Mouse (Mus musculus) brain, embryonic 14.5 days (tissue): ENCODE measurements around the gene Gm17018. TPM values are rescaled to one million over a fixed set of nuclear protein-coding genes. Genes with fewer than 3 reads are reported as not detected.

ENCODE experiments used
- DNase-seq: peaks from one replicate; pipeline ENCODE4 v3.0.0-alpha.2; 2011; ENCODE audit warnings: low read depth
- CTCF ChIP-seq: fragments of 200-500 bp; IDR thresholded peaks from 2 replicates; pipeline ENCODE4 v1.5.1; 2012; ENCODE audit warnings: inconsistent platforms, mild to moderate bottlenecking, moderate library complexity, borderline replicate concordance; ENCODE audit not compliant: insufficient read depth, insufficient read length; ENCODE audit errors: extremely low read depth
- POLR2A ChIP-seq: fragments of 200-500 bp; IDR thresholded peaks from 2 replicates; pipeline ENCODE4 v1.6.1; 2012; ENCODE audit warnings: mild to moderate bottlenecking, inconsistent platforms, borderline replicate concordance; ENCODE audit not compliant: poor library complexity, insufficient read depth, insufficient read length, severe bottlenecking; ENCODE audit errors: extremely low read depth
- polyA plus RNA-seq: library from polyadenylated mRNA; depleted of rRNA; stranded (reverse); fragments of >200 nt; gene quantifications from 2 replicates; pipeline ENCODE4 v1.2.3, GENCODE M21; 2012; rRNA removed

The Gm17018 gene
- polyA plus RNA-seq, 1 experiment = 24.1 TPM

- TF ChIP-seq CTCF (no peak), POLR2A (no peak)
- DNase-seq = no peak
Measured at GRCm38 (mm10) chr19:45619744-45620501, 59.5 kb downstream of the Gm17018 start.

DNA sequence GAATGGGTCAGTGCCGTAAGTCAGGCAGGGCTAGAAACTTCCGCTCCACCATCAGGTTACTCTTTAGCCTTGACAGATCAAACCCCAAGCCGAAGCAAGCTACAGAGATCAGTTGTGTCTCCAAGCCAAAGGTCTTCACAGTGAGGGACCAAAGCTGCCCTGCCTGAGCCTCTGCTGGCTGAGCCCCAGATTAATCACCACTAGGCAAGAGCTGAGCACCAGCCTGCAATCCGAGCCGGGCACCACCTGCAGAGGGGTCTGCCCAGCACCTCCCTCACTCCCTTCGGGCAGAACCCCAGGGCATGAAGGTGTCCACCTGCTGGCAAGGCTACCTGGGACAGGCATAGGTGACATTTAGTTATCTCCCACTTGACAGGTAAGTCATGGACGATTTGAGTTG is 60.6 kb downstream of the Gm17018 start:
- DNase-seq = no peak
- TF ChIP-seq POLR2A (no peak), CTCF (no peak)

DNA sequence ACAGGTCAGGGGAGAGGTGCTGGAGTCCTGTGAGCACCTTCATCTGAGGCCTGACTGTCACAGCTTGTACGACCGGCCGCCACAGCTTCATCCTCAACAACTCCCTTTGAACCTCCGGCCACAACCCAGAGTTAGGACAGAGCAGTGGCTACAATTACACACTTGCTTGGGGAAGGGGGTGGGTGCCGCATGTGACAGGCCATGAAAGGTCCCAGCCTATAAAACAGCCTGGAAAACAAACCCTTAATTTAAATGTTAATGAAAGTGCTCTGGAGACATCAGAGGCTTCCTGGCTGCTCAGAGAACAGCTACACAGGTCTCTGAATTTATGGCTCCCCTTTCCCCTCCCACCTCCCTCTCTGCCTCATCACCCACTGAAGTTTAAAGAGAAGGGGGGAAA is 61.7 kb downstream of the Gm17018 start:
- DNase-seq = no peak
- TF ChIP-seq POLR2A (no peak), CTCF (no peak)

- no peak for TF ChIP-seq POLR2A
- TF ChIP-seq CTCF = no peak
- DNase-seq = no peak
Measured at GRCm38 (mm10) chr19:45623710-45624109, 63.3 kb downstream of the Gm17018 start.

- TF ChIP-seq POLR2A (no peak), CTCF (no peak)
- DNase-seq = no peak
Measured at GRCm38 (mm10) chr19:45627036-45627435, 66.6 kb downstream of the Gm17018 start.

GRCm38 (mm10) chr19:45628649-45629048 is 68.2 kb downstream of the Gm17018 start:
- no peak for DNase-seq
- no peak for TF ChIP-seq CTCF
- no peak for TF ChIP-seq POLR2A

GRCm38 (mm10) chr19:45629219-45629618 is 68.8 kb downstream of the Gm17018 start:
- no peak for DNase-seq

More at GRCm38 (mm10) chr19:45629219-45629618, 68.8 kb downstream of the Gm17018 start:
- peak; percentile 9; the same call in 1 of the 2 replicates for TF ChIP-seq CTCF
- TF ChIP-seq POLR2A = no peak

Other genes starting within 250 kb of the Gm17018 start
- 45.1 and 55.9 TPM in 2 replicates for gene Btrc, start 196.9 kb upstream of the Gm17018 start, polyA plus RNA-seq
- 11.4 and 12.7 TPM in 2 replicates for gene Poll, start 84 bp upstream of the Gm17018 start, polyA plus RNA-seq
- gene Fbxw4, start 99.7 kb downstream of the Gm17018 start, polyA plus RNA-seq = 47.7 and 69.5 TPM in 2 replicates
- 1.8 and 2.0 TPM in 2 replicates for gene Fgf8, start 182.3 kb downstream of the Gm17018 start, polyA plus RNA-seq
- gene Npm3, start 189.0 kb downstream of the Gm17018 start, polyA plus RNA-seq = 50.0 and 70.1 TPM in 2 replicates
- gene Mgea5, start 223.2 kb downstream of the Gm17018 start, polyA plus RNA-seq = 125 and 156 TPM in 2 replicates